In the genomic region with DNA sequence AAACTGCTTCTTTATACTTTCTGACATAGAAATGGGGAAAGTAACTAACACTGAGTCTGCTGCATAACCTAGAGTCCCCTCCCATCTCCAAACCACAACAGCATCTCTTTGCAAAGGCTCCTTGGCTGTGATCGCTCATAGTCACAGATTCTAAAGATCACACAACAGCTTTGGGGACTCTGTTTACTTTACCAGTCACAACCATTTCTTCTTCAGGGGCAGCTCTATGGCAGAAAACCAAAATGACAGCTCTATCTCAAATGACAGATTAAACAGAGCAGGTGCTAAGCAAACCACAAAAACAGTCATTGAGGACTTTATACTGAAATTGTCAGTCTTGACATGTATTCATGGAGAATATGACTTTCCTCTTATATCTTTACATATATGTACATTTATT, we compare ENCODE assay signal across 12 mouse cellular contexts.
"Had no signal": no experiment of that assay in that cellular context is flagged by ENCODE, and none has a peak within 500 bp of the region (broad histone marks: within the 10 kb centered on the region; RNA-seq: fewer than 3 reads in every experiment).

No protein-coding gene starts in this region.

- DNase-seq: kidney, adult 2 months; kidney, postnatal 25 days; layer of hippocampus, adult 9-11 months; layer of hippocampus, postnatal 36 days; lung, embryonic 14.5 days; right cerebral cortex, postnatal 14 days had no signal

- H3K27me3 ChIP-seq: limb, embryonic 15.5 days; liver, embryonic 12.5 days; stomach, embryonic 15.5 days had no signal

- H3K9ac ChIP-seq: limb, embryonic 15.5 days; liver, embryonic 12.5 days; lung, embryonic 14.5 days; stomach, embryonic 15.5 days had no signal

- H3K4me3 ChIP-seq: limb, embryonic 15.5 days; liver, embryonic 12.5 days; midbrain, embryonic 10.5 days; stomach, embryonic 15.5 days had no signal

- H3K4me2 ChIP-seq: limb, embryonic 15.5 days; liver, embryonic 12.5 days; lung, embryonic 14.5 days; stomach, embryonic 15.5 days had no signal

- H3K36me3 ChIP-seq: limb, embryonic 15.5 days; liver, embryonic 12.5 days; midbrain, embryonic 10.5 days; stomach, embryonic 15.5 days had no signal

- H3K9me3 ChIP-seq: limb, embryonic 15.5 days; liver, embryonic 12.5 days; midbrain, embryonic 10.5 days; stomach, embryonic 15.5 days had no signal

- H3K27ac ChIP-seq: limb, embryonic 15.5 days; liver, embryonic 12.5 days; midbrain, embryonic 10.5 days; stomach, embryonic 15.5 days had no signal

- H3K4me1 ChIP-seq: limb, embryonic 15.5 days; liver, embryonic 12.5 days; stomach, embryonic 15.5 days had no signal

- ATAC-seq: intestine, embryonic 16.5 days; liver, embryonic 12.5 days; midbrain, embryonic 16.5 days had no signal
